Mouse (Mus musculus) left cerebral cortex, adult 9 months (tissue): Measurements from ENCODE around the gene Slc44a1.

Source experiments
- DNase-seq, 2 experiments: peaks; one replicate each; pipeline ENCODE4 v3.0.0; 2022; ENCODE audit warnings: low spot score in 2 of 2

The Slc44a1 gene

GRCm38 (mm10) chr4:53469007-53469406 is 28.8 kb downstream of the Slc44a1 start:
- DNase-seq, result peak in 1 of 2 experiments; percentile 64

GRCm38 (mm10) chr4:53474109-53474508 is 33.9 kb downstream of the Slc44a1 start:
- DNase-seq, result no peak

GRCm38 (mm10) chr4:53475230-53475952 is 35.2 kb downstream of the Slc44a1 start:
- DNase-seq, result no peak

GRCm38 (mm10) chr4:53478644-53479043 is 38.4 kb downstream of the Slc44a1 start:
- DNase-seq, result peak; percentile 50 to 52

GRCm38 (mm10) chr4:53487216-53488188 is 47.3 kb downstream of the Slc44a1 start:
- DNase-seq, result peak in 1 of 2 experiments; percentile 61

- DNase-seq, result no peak
Observed at GRCm38 (mm10) chr4:53488803-53489202, 48.6 kb downstream of the Slc44a1 start.

GRCm38 (mm10) chr4:53490371-53490770 is 50.2 kb downstream of the Slc44a1 start:
- no peak for DNase-seq

- no peak for DNase-seq
Observed at GRCm38 (mm10) chr4:53491269-53491668, 51.1 kb downstream of the Slc44a1 start.

- no peak for DNase-seq
Observed at GRCm38 (mm10) chr4:53495646-53496045, 55.4 kb downstream of the Slc44a1 start.

GRCm38 (mm10) chr4:53502764-53503163 is 62.6 kb downstream of the Slc44a1 start:
- no peak for DNase-seq

GRCm38 (mm10) chr4:53512131-53512916 is 72.1 kb downstream of the Slc44a1 start:
- peak; percentile 81 to 86 for DNase-seq

- DNase-seq, result peak in 1 of 2 experiments; percentile 25
Observed at GRCm38 (mm10) chr4:53513276-53514081, 73.3 kb downstream of the Slc44a1 start.

GRCm38 (mm10) chr4:53516011-53516532 is 75.9 kb downstream of the Slc44a1 start:
- peak; percentile 65 to 85 for DNase-seq

GRCm38 (mm10) chr4:53519429-53519828 is 79.2 kb downstream of the Slc44a1 start:
- no peak for DNase-seq

- DNase-seq, result no peak
Observed at GRCm38 (mm10) chr4:53521028-53521427, 80.8 kb downstream of the Slc44a1 start.

GRCm38 (mm10) chr4:53522655-53523054 is 82.4 kb downstream of the Slc44a1 start:
- DNase-seq, result no peak

GRCm38 (mm10) chr4:53525503-53525902 is 85.3 kb downstream of the Slc44a1 start:
- no peak for DNase-seq

- no peak for DNase-seq
Observed at GRCm38 (mm10) chr4:53525994-53526393, 85.8 kb downstream of the Slc44a1 start.

- no peak for DNase-seq
Observed at GRCm38 (mm10) chr4:53526446-53526845, 86.2 kb downstream of the Slc44a1 start.

- no peak for DNase-seq
Observed at GRCm38 (mm10) chr4:53535795-53536194, 95.6 kb downstream of the Slc44a1 start.

GRCm38 (mm10) chr4:53537101-53537500 is 96.9 kb downstream of the Slc44a1 start:
- DNase-seq, result no peak
